ENCODE assay signal across 22 mouse cellular contexts in the genomic region with DNA sequence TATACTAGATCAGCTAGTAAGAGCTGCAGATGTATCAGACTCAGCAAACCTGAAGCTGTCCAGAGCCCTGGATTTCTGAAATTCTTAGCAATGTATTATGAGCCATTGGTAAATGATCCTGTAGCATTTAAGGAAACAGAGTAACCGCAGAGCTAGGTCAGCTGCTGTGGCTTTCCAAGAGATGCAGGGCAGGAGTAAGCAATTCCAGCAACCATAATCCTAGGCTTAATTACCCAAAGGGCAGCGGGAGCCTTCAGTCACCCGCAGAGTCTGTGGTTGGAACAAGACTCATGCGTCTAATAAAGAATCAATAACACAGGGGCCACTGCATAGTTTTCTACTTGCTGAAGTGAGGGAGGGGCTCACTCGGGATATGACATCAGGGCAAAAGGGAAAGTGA.
DNase-seq lines count a peak whose midpoint lies in the region; ATAC-seq and TF ChIP-seq lines count a peak whose summit lies in the region.
"Had no signal": no experiment of that assay in that cellular context is flagged by ENCODE, and none has a peak within 500 bp of the region (broad histone marks: within the 10 kb centered on the region; RNA-seq: fewer than 3 reads in every experiment).

No protein-coding gene starts in this region.

- no peak overlapping the region for H3K4me2 ChIP-seq in forebrain, embryonic 13.5 days
- H3K4me2 ChIP-seq: neural tube, embryonic 13.5 days had no signal

- H3K27me3 ChIP-seq in forebrain, embryonic 10.5 days (ENCODE audit: poor library complexity, severe bottlenecking): no peaks in the 10 kb centered on the region
- no peaks in the 10 kb centered on the region for H3K27me3 ChIP-seq in forebrain, embryonic 13.5 days
- peaks cover 16% of the 10 kb centered on the region for H3K27me3 ChIP-seq in Patski
- H3K27me3 ChIP-seq: neural tube, embryonic 13.5 days had no signal

- peak; percentile 22 for DNase-seq in forebrain, embryonic 10.5 days (ENCODE audit: extremely low spot score, low spot score)
- DNase-seq in Patski (ENCODE audit: low read depth, low spot score): peak; percentile 13
- DNase-seq in hindlimb bud, embryonic 11.5 days (ENCODE audit: extremely low spot score, low read depth, low spot score): peak; percentile 28
- peak; percentile 14 for DNase-seq in mesoderm, embryonic 11.5 days (ENCODE audit: low read depth, low spot score)
- no peak for DNase-seq in spleen, adult 12 weeks (ENCODE audit: low spot score)
- DNase-seq in kidney, postnatal 36 days: no peak
- no peak for DNase-seq in kidney, postnatal 10 days
- DNase-seq: cerebellum, adult 8-10 months; gastrocnemius, postnatal 25 days; heart, adult 2 months; heart, postnatal 36 days; kidney, adult 2 months; kidney, postnatal 25 days; lung, adult 2 months; lung, postnatal 36 days; spleen, adult 18-20 months; thymus, postnatal 25 days had no signal

- no peaks in the 10 kb centered on the region for H3K9me3 ChIP-seq in forebrain, embryonic 10.5 days
- no peaks in the 10 kb centered on the region for H3K9me3 ChIP-seq in forebrain, embryonic 13.5 days (replicated peaks)
- H3K9me3 ChIP-seq: neural tube, embryonic 13.5 days had no signal

- in situ Hi-C loops in Patski (cut with MboI; ENCODE audit: low pct_unique_long_range_greater_than_20kb): no loop called here

- no peaks in the 10 kb centered on the region for H3K36me3 ChIP-seq in forebrain, embryonic 10.5 days (replicated peaks)
- no peaks in the 10 kb centered on the region for H3K36me3 ChIP-seq in forebrain, embryonic 13.5 days (ENCODE audit: poor library complexity, severe bottlenecking)
- H3K36me3 ChIP-seq: G1E; neural tube, embryonic 13.5 days had no signal

- POLR2A ChIA-PET in Patski (lab: Charles Lee): no interaction called here

- ATAC-seq in forebrain, embryonic 13.5 days: no peak
- ATAC-seq in Patski: no peak
- ATAC-seq: forebrain, embryonic 14.5 days; inflammation-experienced regulatory T-cells, adult 6 months had no signal

- 31% methylated on average over 5 of the region's 5 CpGs for WGBS in forebrain, embryonic 10.5 days
- WGBS in forebrain, embryonic 13.5 days: 15% methylated on average over 5 of the region's 5 CpGs

- H3K9ac ChIP-seq in forebrain, embryonic 13.5 days: no peak overlapping the region
- H3K9ac ChIP-seq: neural tube, embryonic 13.5 days had no signal

- no peak overlapping the region for H3K4me3 ChIP-seq in forebrain, embryonic 10.5 days
- H3K4me3 ChIP-seq in forebrain, embryonic 13.5 days: no peak overlapping the region
- H3K4me3 ChIP-seq: heart, adult 2 months; neural tube, embryonic 13.5 days had no signal

- TF ChIP-seq CTCF in Patski (IDR thresholded peaks at IDR 0.05): no peak

- peaks cover 16% of the 10 kb centered on the region for H3K4me1 ChIP-seq in forebrain, embryonic 10.5 days
- H3K4me1 ChIP-seq in forebrain, embryonic 13.5 days: no peaks in the 10 kb centered on the region
- H3K4me1 ChIP-seq: neural tube, embryonic 13.5 days had no signal

- CTCF ChIA-PET in Patski (lab: Charles Lee): no interaction called here

- H3K27ac ChIP-seq in forebrain, embryonic 10.5 days: no peak overlapping the region
- H3K27ac ChIP-seq in forebrain, embryonic 13.5 days: no peak overlapping the region
- H3K27ac ChIP-seq: heart, adult 2 months; neural tube, embryonic 13.5 days had no signal

Comparison
In these comparisons a context has a peak if more than half of its experiments do, and no peak if none do; other contexts are left out.
1. DNase-seq: peak in forebrain, embryonic 10.5 days (single experiment), Patski (single experiment), hindlimb bud, embryonic 11.5 days (single experiment) and mesoderm, embryonic 11.5 days (single experiment); none in spleen, adult 12 weeks (single experiment), kidney, postnatal 36 days (0 of 2) and kidney, postnatal 10 days (single experiment).